Mouse (Mus musculus): ENCODE measurements around the gene Tmem245. TPM values are rescaled to one million over a fixed set of nuclear protein-coding genes. Genes with fewer than 3 reads are reported as not detected.

Tmem245 gene
- polyA plus RNA-seq, 1 experiment from 2014 or later = 2.0 TPM

DNA sequence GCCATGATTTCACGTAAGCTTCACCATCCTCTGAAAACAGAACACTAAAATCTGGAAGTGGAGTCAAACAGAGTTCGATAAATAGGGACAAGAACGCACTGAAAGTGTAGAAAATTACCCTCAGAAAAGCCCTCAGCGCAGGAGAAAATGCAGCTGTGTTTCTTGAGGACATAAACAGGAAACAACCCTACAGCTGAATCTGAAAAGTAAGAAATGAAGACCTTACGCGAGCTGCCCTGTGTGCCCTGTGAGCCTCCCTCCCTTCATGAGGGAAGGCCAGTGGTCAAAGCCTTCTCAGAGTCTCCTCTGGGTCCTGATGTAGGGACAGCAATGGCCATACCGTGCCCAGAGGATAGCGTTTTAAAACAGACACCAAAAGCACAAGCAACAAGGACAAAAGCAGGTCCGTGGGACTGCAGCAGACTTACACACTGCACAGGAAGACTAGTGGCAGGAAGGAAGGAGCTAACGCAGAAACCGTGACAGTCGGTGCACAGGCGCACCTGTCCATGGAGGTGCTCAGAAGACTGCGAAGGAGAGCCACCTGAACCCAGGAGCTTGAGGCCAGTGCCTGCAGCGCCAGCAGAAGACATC lies 31.4 kb downstream of the Tmem245 start:
- DNase-seq = no peak
- H3K36me3 ChIP-seq (replicated peaks; ENCODE audit: insufficient read depth, low read length) = peaks cover 27% of the 10 kb centered on the region
- no peak overlapping the region; the same call in 1 of the 2 replicates for H3K4me2 ChIP-seq (ENCODE audit: low read depth, low read length)
- H3K27ac ChIP-seq (ENCODE audit: low read depth) = peak overlapping the region; percentile 79
- no peak for TF ChIP-seq EP300 (IDR thresholded peaks at IDR 0.05; ENCODE audit: low read depth)
- no peak for TF ChIP-seq CTCF (IDR thresholded peaks at IDR 0.05; ENCODE audit: low read depth)
- H3K4me3 ChIP-seq (ENCODE audit: low read depth, low read length) = no peak overlapping the region
- 0 out of 2 replicates have a peak, but pooled peaks cover 2% of the 10 kb centered on the region for H3K4me1 ChIP-seq (ENCODE audit: insufficient read depth)
- no peaks in the 10 kb centered on the region for H3K9me3 ChIP-seq (ENCODE audit: low read length)
- ATAC-seq = no peak
- no peaks in the 10 kb centered on the region for H3K27me3 ChIP-seq (ENCODE audit: insufficient read depth, low read length)
- 72% methylated on average over 15 of the region's 15 CpGs for WGBS (ENCODE audit: insufficient replicate concordance)
- H3K9ac ChIP-seq (replicated peaks) = no peak overlapping the region

DNA sequence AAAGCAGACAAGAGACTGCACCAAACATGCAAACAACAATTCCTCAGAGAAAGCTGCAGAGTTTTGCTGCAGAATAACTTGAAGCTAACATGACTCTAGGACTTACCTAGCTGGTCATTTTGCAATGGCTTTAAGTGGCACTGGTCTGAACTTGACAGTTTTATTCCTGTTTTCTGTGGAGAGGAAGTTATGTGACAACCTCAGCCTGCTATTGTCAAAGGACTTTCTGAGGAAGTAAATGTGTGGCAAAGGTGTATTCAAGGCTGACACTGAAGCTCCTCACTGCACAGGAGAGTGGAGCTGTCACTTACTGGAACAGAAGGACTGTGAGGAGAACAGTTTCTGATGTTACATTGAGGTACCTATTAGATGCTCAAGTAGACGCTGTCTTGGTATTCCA lies 32.5 kb downstream of the Tmem245 start:
- no peaks in the 10 kb centered on the region for H3K27me3 ChIP-seq (ENCODE audit: insufficient read depth, low read length)
- H3K4me3 ChIP-seq (ENCODE audit: low read depth, low read length) = no peak overlapping the region
- H3K27ac ChIP-seq (ENCODE audit: low read depth) = peak overlapping the region; percentile 79
- H3K9me3 ChIP-seq (ENCODE audit: low read length) = no peaks in the 10 kb centered on the region
- 0 out of 2 replicates have a peak, but pooled peaks cover 2% of the 10 kb centered on the region for H3K4me1 ChIP-seq (ENCODE audit: insufficient read depth)
- no peak overlapping the region for H3K4me2 ChIP-seq (ENCODE audit: low read depth, low read length)
- peaks cover 27% of the 10 kb centered on the region for H3K36me3 ChIP-seq (replicated peaks; ENCODE audit: insufficient read depth, low read length)
- no peak for DNase-seq
- H3K9ac ChIP-seq (replicated peaks) = no peak overlapping the region
- WGBS (ENCODE audit: insufficient replicate concordance) = 77% methylated on average over 1 of the region's 1 CpGs
- 0 out of 2 replicates have a peak, but pooled peaks have one; percentile 27 for ATAC-seq
- TF ChIP-seq CTCF (IDR thresholded peaks at IDR 0.05; ENCODE audit: low read depth) (no peak), EP300 (IDR thresholded peaks at IDR 0.05; ENCODE audit: low read depth) (no peak)

DNA sequence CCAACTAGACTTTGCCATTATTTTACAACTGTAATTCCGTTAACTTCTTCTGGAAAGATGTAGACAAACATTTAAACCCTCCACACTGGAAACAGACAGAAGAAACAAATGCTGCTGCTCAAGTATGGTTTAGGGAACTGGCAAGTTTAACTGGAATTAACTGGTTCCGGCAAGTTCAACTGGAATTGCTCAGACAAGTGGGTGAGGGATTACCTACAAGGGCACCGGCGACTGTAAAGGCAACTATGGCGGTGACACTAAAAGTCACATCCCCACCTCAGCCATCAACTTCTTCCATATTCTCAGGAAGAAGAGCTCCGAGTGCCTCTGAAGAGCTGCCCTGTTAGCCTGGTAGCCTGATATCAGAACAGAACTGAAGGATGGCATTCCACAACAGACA lies 32.9 kb downstream of the Tmem245 start:
- Histone ChIP-seq H3K4me2 (ENCODE audit: low read depth, low read length) (no peak overlapping the region), H3K36me3 (replicated peaks; ENCODE audit: insufficient read depth, low read length) (peaks cover 29% of the 10 kb centered on the region), H3K4me1 (ENCODE audit: insufficient read depth) (0 out of 2 replicates have a peak, but pooled peaks cover 2% of the 10 kb centered on the region), H3K9me3 (ENCODE audit: low read length) (no peaks in the 10 kb centered on the region), H3K4me3 (ENCODE audit: low read depth, low read length) (no peak overlapping the region), H3K9ac (replicated peaks) (no peak overlapping the region), H3K27me3 (ENCODE audit: insufficient read depth, low read length) (no peaks in the 10 kb centered on the region), H3K27ac (ENCODE audit: low read depth) (peak overlapping the region; percentile 58)
- DNase-seq (no peak), ATAC-seq (no peak)
- WGBS (ENCODE audit: insufficient replicate concordance) = 88% methylated on average over 6 of the region's 6 CpGs
- TF ChIP-seq CTCF (IDR thresholded peaks at IDR 0.05; ENCODE audit: low read depth) = no peak
- no peak for TF ChIP-seq EP300 (IDR thresholded peaks at IDR 0.05; ENCODE audit: low read depth)

DNA sequence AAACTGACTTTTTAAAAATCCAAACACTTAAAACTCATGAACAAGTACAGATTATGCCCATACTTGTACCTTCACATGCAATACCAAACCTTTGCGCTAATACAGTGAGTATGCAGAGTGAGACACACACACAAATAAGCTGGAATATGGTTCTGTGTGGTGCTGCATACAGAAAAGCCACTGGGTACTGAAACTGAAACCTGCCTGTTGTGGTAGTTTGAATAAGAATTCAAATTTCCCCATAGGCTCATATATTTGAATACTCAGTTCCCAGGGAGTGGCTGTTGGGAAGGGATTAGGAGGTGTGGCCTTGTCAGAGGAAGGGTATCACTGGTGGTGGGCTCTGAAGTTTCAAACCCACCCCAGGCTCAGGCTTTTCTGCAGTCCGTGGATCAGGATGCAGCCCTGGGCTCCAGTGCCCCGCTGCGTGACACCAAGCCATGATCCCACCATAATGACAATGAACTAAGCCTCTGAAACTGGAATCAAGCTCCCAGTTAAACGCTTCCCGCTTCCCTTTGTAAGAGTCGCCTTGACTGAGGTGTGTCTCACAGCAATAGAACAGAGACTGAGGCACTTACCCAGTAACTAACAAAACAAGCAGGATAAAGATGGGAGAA lies 34.7 kb downstream of the Tmem245 start:
- H3K9me3 ChIP-seq (ENCODE audit: low read length) = no peaks in the 10 kb centered on the region
- 0 out of 2 replicates have a peak, but pooled peaks cover 2% of the 10 kb centered on the region for H3K4me1 ChIP-seq (ENCODE audit: insufficient read depth)
- ATAC-seq (no peak), DNase-seq (no peak)
- H3K4me3 ChIP-seq (ENCODE audit: low read depth, low read length) = no peak overlapping the region
- H3K27me3 ChIP-seq (ENCODE audit: insufficient read depth, low read length) = no peaks in the 10 kb centered on the region
- 85% methylated on average over 7 of the region's 7 CpGs for WGBS (ENCODE audit: insufficient replicate concordance)
- no peak overlapping the region for H3K9ac ChIP-seq (replicated peaks)
- peaks cover 35% of the 10 kb centered on the region for H3K36me3 ChIP-seq (replicated peaks; ENCODE audit: insufficient read depth, low read length)
- no peak overlapping the region for H3K4me2 ChIP-seq (ENCODE audit: low read depth, low read length)
- no peak overlapping the region for H3K27ac ChIP-seq (ENCODE audit: low read depth)
- TF ChIP-seq CTCF (IDR thresholded peaks at IDR 0.05; ENCODE audit: low read depth) (no peak), EP300 (IDR thresholded peaks at IDR 0.05; ENCODE audit: low read depth) (no peak)

DNA sequence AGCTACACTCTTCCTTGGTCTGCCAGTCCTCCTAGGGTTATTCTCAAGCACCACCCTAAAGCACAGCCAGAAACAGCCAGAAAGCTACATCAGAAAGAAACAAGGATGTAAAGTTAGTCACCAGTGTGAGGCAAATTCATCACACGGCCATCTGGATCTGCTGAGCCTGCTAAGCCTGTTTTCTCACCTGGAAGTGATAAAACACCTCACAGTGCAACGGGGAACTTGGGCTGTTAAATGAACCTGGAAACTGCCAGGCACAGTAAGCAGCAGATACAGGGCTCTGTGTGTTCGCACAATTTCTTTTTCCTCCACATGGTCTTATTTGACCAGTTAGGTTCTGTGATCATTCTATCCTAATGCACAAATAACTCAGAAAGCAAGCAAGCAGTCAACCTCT lies 37.7 kb downstream of the Tmem245 start:
- TF ChIP-seq CTCF (IDR thresholded peaks at IDR 0.05; ENCODE audit: low read depth) = no peak
- TF ChIP-seq EP300 (IDR thresholded peaks at IDR 0.05; ENCODE audit: low read depth) = no peak
- H3K36me3 ChIP-seq (replicated peaks; ENCODE audit: insufficient read depth, low read length) = peaks cover 43% of the 10 kb centered on the region
- no peak overlapping the region for H3K9ac ChIP-seq (replicated peaks)
- H3K4me2 ChIP-seq (ENCODE audit: low read depth, low read length) = no peak overlapping the region
- DNase-seq = no peak
- H3K9me3 ChIP-seq (ENCODE audit: low read length) = no peaks in the 10 kb centered on the region
- H3K27ac ChIP-seq (ENCODE audit: low read depth) = no peak overlapping the region
- WGBS (ENCODE audit: insufficient replicate concordance) = 84% methylated on average over 3 of the region's 3 CpGs
- ATAC-seq = no peak
- H3K4me3 ChIP-seq (ENCODE audit: low read depth, low read length) = no peak overlapping the region
- 0 out of 2 replicates have a peak, but pooled peaks cover 2% of the 10 kb centered on the region for H3K4me1 ChIP-seq (ENCODE audit: insufficient read depth)
- H3K27me3 ChIP-seq (ENCODE audit: insufficient read depth, low read length) = no peaks in the 10 kb centered on the region

DNA sequence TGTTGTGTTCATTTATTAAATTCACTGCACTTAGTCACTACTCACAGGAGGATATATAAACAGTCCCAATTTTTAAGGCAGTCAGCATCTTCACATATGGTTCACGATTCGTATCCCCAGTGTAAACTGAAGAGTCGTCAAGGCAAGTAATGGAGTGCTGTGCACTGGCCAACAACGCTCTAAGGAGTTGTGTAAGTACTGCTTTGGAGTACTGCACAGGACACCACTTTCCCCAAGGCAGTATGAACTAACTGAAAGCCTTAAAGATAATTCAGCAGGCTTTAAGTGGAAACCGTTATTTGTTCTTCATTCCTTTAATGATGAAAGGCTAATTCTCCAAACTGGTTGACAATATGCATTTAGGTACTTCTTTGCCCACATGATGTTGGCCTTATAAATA lies 39.6 kb downstream of the Tmem245 start:
- 88% methylated on average over 5 of the region's 5 CpGs for WGBS (ENCODE audit: insufficient replicate concordance)
- Histone ChIP-seq H3K4me2 (ENCODE audit: low read depth, low read length) (no peak overlapping the region), H3K9ac (replicated peaks) (no peak overlapping the region), H3K4me3 (ENCODE audit: low read depth, low read length) (no peak overlapping the region), H3K36me3 (replicated peaks; ENCODE audit: insufficient read depth, low read length) (peaks cover 46% of the 10 kb centered on the region), H3K27ac (ENCODE audit: low read depth) (no peak overlapping the region), H3K9me3 (ENCODE audit: low read length) (no peaks in the 10 kb centered on the region), H3K4me1 (ENCODE audit: insufficient read depth) (no peaks in the 10 kb centered on the region), H3K27me3 (ENCODE audit: insufficient read depth, low read length) (no peaks in the 10 kb centered on the region)
- TF ChIP-seq EP300 (IDR thresholded peaks at IDR 0.05; ENCODE audit: low read depth) (no peak), CTCF (IDR thresholded peaks at IDR 0.05; ENCODE audit: low read depth) (no peak)
- ATAC-seq (no peak), DNase-seq (no peak)
